Mouse (Mus musculus) ovary, postnatal 36 days (tissue): ENCODE measurements at regions not wholly inside any gene's neighbourhood (a gene's known extent, or its start where the extent isn't known, plus 50 kb on each side); places are given as distances from the start of the nearest gene placed in this dataset.
"Not testable (repeated sequence)": the region's sequence is repeated elsewhere in the genome, so short reads cannot be mapped to it uniquely, and the experiment has no call there.

Experiments used
- DNase-seq: peaks from one replicate; pipeline ENCODE4 v3.0.0; 2022; ENCODE audit warnings: low spot score, mixed read lengths

GRCm38 (mm10) chr14:53709627-53710026 lies 544.3 kb downstream of the Dad1 start:
- not testable (repeated sequence) for DNase-seq

- DNase-seq = not testable (repeated sequence)
Measured at GRCm38 (mm10) chr14:53704351-53704750, 549.6 kb downstream of the Dad1 start.

DNA sequence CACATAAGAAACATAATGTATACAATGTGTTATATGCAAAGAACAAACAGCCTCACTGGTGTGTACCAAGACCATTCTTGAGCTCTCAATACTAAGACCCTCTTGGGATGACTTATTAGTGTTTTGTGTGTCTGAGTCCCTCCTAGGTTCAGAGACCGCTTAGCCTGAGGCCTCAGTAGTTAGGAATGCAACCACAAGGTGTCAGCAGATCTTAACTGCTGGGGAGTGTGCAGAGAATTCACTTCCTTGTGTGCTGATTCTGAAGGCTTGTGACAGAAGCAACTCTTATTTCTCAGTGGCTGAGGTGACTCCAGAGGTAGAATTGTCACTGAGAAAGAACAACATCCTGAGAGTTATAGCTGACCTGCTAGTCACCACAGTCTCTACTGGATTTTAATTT lies 550.3 kb downstream of the Dad1 start:
- not testable (repeated sequence) for DNase-seq

- DNase-seq = not testable (repeated sequence)
Measured at GRCm38 (mm10) chr14:53684100-53684499, 569.8 kb downstream of the Dad1 start.

DNA sequence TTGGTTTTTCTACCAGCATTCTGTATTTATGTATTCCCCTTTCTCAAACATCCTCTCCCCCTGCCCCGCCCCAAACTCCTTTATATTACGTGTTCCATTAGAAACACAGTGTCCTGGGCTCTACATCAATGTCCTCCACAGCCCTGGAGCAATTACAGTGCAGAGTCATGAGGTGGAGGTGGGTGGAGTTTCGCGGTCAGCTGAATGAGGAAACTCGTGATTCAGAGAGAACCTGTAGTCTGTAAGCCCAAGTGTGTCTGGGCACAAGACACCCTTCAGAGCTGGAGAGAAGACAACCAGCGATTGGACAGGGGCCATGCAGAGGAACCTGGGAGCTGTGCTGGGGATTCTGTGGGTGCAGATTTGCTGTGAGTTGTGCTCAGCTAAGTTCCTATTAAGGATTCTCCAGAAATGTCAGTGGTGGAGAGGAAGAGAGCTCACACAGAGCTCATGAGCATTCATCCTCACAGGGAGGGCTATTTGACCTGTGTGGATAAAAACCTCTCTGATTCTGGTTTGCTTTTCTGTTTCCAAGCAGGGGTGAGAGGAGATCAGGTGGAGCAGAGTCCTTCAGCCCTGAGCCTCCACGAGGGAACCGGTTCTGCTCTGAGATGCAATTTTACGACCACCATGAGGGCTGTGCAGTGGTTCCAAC lies 570.4 kb downstream of the Dad1 start:
- not testable (repeated sequence) for DNase-seq

- DNase-seq = not testable (repeated sequence)
Measured at GRCm38 (mm10) chr14:53682679-53683078, 571.2 kb downstream of the Dad1 start.

DNA sequence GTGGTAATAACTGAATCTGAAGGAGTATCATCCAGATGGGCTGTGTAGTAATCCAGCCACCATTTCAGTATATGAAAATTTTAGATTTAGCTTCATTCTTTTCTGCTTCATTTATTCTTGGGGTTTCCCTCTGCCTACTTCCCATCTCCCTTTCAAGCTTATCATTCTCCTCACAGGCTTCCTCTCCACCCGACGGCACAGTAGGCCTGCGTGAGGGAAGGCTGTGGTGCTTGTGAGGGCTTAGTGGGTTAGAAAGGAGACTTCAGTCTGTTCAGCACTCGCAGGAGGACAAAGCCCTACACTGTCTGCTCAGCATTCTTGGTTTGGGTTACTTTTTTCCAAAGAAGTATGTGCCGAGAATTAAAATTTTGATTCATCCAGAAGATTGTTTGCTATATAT lies 572.6 kb downstream of the Dad1 start:
- DNase-seq = not testable (repeated sequence)

DNA sequence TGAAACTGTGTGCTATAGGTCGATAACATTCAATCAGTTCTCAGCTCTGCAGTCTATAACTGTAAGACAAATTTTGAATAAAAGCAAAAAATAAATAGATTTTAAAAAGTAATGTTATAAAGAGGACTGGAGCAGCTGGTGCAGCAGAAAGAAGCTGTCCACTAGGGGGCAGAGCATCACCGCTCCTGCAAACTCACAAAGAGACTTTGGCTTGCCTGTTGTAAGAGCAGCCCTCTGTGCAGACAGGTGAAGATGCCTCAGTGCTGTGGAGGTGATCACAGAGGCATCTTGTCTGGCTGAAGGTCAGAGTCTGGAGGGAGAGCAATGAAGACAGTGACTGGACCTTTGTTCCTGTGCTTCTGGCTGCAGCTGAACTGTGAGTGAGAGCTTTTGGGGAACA lies 588.2 kb downstream of the Dad1 start:
- DNase-seq = not testable (repeated sequence)

- not testable (repeated sequence) for DNase-seq
Measured at GRCm38 (mm10) chr14:53662700-53663355, 591.1 kb downstream of the Dad1 start.

- not testable (repeated sequence) for DNase-seq
Measured at GRCm38 (mm10) chr14:53654669-53655068, 599.2 kb downstream of the Dad1 start.

DNA sequence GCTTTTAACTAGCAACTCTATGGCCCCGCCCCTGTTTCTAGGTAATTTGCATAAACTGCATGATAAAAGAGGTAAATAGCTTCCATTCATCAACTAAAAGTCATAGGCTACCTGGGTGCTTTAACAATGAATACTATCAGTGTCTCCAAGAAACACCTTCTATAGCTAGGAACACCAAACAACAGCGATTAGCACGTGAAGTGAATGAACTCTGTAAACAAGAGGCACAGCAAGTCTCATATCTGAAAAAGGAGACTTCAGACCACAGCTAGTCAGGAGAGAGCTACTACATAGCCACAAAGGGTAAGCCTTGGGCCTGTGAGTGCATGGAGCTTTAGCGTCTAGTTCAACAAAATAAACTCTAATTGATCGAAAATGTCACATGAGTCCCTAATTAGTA lies 602.8 kb downstream of the Dad1 start:
- DNase-seq = not testable (repeated sequence)

DNA sequence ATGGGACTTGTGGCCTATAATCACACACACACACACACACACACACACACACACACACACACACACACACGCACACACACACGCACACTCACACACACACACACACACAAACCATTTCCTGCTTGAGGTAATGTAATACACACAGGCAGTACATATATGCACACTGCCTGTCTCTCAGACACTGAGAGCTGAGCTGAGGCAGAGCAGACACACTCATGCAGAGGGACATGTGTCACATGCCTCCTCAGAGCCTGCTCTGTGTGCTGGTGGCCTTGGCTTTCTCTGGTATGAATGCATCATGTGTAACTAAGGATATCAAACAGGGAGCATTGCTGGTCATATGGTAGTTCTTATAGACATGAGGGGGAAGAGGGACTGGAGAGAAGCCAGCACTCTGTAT lies 604.7 kb downstream of the Dad1 start:
- not testable (repeated sequence) for DNase-seq

DNA sequence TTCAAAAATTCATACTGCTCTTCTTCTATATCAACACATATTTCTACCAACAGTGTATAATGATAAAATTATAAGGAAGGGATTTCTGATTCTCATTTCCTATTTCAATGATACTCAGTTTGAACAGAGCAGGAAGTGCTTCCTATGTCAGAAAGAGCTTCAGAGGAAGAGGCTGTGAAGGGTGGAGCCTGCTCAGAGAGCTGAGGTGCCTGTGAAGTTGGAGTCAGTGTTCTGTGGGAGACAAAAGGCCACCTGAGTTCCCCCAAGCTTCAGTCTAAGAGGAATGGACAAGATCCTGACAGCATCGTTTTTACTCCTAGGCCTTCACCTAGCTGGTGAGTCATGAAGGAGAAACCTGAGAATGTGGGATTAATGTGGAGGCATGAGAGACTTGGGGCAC lies 613.5 kb downstream of the Dad1 start:
- DNase-seq = not testable (repeated sequence)

- DNase-seq = not testable (repeated sequence)
Measured at GRCm38 (mm10) chr14:53637664-53638063, 616.2 kb downstream of the Dad1 start.

DNA sequence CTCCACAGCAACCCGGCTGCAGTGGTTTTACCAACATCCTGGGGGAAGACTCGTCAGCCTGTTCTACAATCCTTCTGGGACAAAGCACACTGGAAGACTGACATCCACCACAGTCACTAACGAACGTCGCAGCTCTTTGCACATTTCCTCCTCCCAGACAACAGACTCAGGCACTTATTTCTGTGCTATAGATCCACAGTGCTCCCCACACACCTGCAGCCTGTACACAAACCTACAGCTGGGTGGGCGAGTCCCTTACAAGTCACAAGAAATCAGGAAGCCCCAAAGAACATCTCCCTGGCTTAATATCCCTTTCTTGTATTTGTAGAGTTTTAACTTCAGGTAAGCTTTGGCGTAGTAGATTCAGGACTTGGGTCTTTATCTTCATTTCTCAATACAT lies 618.7 kb downstream of the Dad1 start:
- not testable (repeated sequence) for DNase-seq

DNA sequence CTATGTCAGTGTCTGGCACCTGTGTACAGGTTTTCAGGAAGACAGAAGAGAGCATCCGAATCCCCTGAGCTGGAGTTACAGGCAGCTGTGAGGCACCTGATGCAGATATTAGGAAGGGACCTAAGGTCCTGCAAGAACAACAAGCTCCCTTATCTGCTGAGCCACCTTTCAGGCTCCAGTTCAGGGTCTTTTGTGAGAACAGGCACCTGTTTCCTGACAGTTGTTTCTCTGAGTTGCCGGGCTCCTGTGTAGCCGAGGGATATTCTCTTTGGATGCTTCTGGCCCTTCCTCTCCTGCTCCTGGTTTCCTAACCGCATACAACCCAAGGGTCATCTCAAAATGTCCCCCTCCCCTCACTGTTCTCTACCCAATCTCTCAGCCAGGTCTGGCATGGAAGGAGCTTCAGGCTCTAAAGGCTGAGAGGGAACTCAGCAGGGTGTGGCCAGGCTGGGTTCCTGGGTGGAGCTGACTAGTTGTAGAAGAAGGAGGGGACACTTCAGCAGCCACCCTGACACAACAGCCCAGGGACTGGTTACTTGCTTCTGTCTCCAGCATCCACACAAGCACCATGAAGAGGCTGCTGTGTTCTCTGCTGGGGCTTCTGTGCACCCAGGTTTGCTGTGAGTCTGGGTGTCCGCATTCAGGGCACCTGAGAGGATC lies 619.5 kb downstream of the Dad1 start:
- not testable (repeated sequence) for DNase-seq

GRCm38 (mm10) chr14:53633743-53634142 lies 620.2 kb downstream of the Dad1 start:
- DNase-seq = not testable (repeated sequence)

- not testable (repeated sequence) for DNase-seq
Measured at GRCm38 (mm10) chr14:53621376-53621775, 632.5 kb downstream of the Dad1 start.

DNA sequence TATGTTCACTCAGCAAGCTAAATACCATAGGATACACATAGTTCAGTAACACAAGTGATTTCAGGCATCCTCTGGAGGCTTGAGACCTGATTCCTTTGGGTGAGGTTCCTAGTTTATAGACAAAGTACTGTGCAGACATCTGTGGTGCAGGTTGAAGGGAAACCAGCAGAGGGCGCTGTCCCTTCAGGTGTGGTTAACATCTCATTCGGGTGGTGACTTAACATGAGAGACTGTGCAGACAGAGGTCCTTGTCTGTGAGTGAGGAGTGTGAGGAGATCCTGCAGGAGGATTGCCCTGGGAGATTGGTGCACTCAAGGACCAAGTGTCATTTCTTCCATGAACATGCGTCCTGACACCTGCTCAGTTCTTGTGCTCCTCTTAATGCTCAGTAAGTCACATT lies 637.8 kb downstream of the Dad1 start:
- not testable (repeated sequence) for DNase-seq

- no peak for DNase-seq
Measured at GRCm38 (mm10) chr14:53614341-53614740, 639.6 kb downstream of the Dad1 start.

DNA sequence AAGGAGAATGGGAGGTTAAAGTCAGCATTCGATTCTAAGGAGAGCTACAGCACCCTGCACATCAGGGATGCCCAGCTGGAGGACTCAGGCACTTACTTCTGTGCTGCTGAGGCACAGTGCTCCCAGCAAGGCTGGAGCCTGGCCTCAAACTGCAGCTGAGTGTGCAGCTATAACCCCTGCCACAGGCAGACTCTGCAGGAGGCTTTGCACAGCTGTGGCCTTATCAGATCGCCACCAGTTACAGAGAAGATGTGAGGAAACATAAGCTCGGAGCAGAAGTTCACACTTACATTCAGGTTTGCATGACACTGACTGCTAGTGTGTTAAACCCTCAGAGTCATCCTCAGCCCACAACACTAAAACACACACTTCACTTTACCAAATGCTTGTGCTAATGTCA lies 654.6 kb downstream of the Dad1 start:
- not testable (repeated sequence) for DNase-seq

DNA sequence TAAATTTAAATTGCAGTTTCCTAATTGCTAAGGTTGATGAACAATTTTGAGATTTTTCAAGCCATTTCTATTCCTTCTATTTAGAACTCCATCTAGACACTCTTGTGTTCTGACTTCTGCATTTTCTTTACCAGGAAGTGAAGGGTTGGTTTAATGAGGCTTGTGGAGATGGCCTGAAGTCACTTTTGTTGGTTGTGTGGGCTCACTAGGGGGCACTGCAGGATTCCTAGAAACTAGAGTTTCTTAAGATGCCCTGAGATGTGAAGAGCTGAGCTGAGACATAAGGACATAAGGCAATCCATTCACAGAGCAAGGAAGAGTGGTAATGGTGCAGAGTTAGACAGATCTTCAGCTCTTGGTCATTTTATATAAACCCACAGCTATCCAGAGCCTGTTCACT lies 656.6 kb downstream of the Dad1 start:
- DNase-seq = not testable (repeated sequence)

DNA sequence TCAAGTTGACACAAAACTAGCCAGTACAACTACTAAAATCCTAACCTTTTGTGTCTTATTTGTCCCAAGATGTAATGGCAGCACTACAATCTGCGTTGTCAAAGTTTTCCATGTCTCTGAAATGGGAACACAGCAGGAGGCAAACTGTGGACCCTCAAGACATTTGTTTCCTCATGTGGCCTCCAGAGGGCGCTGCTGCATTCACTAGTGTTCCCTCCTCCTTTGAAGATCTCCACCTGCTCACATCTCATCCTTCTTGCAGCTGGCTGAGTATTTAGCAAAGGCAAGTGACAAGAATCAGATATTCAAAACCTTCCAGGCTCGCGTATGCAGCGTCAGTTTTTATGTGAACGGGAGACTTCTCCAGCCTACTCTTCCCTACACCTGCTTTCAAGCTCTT lies 663.3 kb downstream of the Dad1 start:
- not testable (repeated sequence) for DNase-seq
